Mouse (Mus musculus) testis, adult 2 months (tissue): ENCODE measurements around the gene Dnajc7. TPM values are rescaled to one million over a fixed set of nuclear protein-coding genes. Genes with fewer than 3 reads are reported as not detected.
A peak's percentile ranks its signal among the peaks of the same experiment; 100 is the strongest.

Experiments used
- H3K27ac ChIP-seq: fragments of 200-500 bp; 2 replicates; pipeline ENCODE4 v1.5.1; 2012; ENCODE audit warnings: low read depth, low read length; ENCODE audit not compliant: control insufficient read depth, insufficient read depth
- H3K27me3 ChIP-seq: fragments of 200-500 bp; 2 replicates; pipeline ENCODE4 v1.6.1; 2012; ENCODE audit warnings: mild to moderate bottlenecking, low read length, moderate library complexity; ENCODE audit not compliant: control insufficient read depth, insufficient read depth
- H3K36me3 ChIP-seq: fragments of 200-500 bp; 2 replicates; pipeline ENCODE4 v1.6.1; 2012; ENCODE audit warnings: mild to moderate bottlenecking, low read length; ENCODE audit not compliant: control insufficient read depth, insufficient read depth
- H3K4me1 ChIP-seq: fragments of 200-500 bp; 2 replicates; pipeline ENCODE4 v1.6.1; 2012; ENCODE audit warnings: low read length; ENCODE audit not compliant: control insufficient read depth, insufficient read depth
- H3K4me3 ChIP-seq: fragments of 200-500 bp; 2 replicates; pipeline ENCODE4 v1.5.1; 2012; ENCODE audit warnings: low read depth, mild to moderate bottlenecking, low read length, moderate library complexity, mixed read lengths; ENCODE audit not compliant: control insufficient read depth
- CTCF ChIP-seq: fragments of 200-500 bp; IDR thresholded peaks from 2 replicates; pipeline ENCODE4 v1.5.1; 2012; ENCODE audit warnings: low read depth, mild to moderate bottlenecking, inconsistent platforms, low read length, moderate library complexity; ENCODE audit not compliant: control insufficient read depth, insufficient read depth, insufficient replicate concordance
- POLR2A ChIP-seq: fragments of 200-500 bp; IDR thresholded peaks from 2 replicates; pipeline ENCODE4 v1.6.1; 2012; ENCODE audit warnings: low read depth, mild to moderate bottlenecking, inconsistent platforms, low read length, moderate library complexity; ENCODE audit not compliant: control insufficient read depth
- polyA plus RNA-seq: library from polyadenylated mRNA; depleted of rRNA; stranded (reverse); fragments of >200 nt; gene quantifications from 2 replicates; pipeline ENCODE4 v1.2.3, GENCODE M21; 2012

Dnajc7 gene
- polyA plus RNA-seq, 1 experiment = 150 TPM

DNA sequence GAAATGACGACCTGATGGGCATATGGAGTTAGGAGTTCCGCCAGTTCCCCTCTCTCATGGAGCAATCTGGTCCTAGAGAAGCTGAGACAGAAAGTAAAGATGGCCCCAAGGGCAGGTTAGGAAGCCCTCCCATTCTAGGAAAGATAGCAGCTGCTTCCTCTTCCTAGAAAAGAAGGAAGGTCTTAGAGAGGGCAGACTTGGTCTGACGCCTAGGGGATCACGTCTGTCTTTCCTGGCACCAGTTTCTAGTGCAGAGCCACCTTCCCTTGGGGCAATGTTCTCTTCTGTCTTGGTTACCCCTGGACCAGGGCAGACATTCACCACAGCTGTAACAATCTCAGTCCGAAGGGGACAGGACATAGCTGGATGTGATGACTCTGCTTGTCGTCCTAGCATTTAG lies 71.8 kb downstream of the Dnajc7 start:
- no peak overlapping the region for H3K27ac ChIP-seq
- H3K4me3 ChIP-seq = no peak overlapping the region
- peaks cover 7% of the 10 kb centered on the region for H3K4me1 ChIP-seq
- no peaks in the 10 kb centered on the region; the same call in none of the 2 replicates for H3K36me3 ChIP-seq
- TF ChIP-seq CTCF = no peak
- TF ChIP-seq POLR2A = no peak
- no peaks in the 10 kb centered on the region for H3K27me3 ChIP-seq

DNA sequence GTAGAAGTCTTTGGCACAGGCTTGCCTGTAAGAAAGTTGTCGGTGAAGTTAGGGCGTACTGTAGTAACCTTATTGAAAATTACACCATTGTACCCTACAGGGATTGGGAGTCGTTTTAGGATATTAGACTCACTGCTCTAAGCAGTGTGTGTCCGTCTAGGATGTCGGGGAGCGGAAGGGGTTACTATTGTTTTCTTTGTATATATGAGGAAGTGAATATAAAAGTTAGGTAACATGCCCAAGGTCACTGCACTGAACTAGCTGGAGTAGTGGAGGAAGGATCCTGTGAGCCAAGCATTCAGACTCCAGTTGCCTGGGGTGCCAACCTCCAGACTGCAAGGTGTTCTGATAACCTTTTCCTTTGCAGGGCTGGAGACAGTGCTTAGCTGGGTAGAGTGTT lies 73.0 kb downstream of the Dnajc7 start:
- Histone ChIP-seq H3K36me3 (no peaks in the 10 kb centered on the region; the same call in none of the 2 replicates), H3K4me3 (peak overlapping the region; percentile 14; the same call in 1 of the 2 replicates), H3K27ac (no peak overlapping the region), H3K4me1 (peaks cover 7% of the 10 kb centered on the region), H3K27me3 (no peaks in the 10 kb centered on the region)
- no peak for TF ChIP-seq POLR2A
- TF ChIP-seq CTCF = no peak

DNA sequence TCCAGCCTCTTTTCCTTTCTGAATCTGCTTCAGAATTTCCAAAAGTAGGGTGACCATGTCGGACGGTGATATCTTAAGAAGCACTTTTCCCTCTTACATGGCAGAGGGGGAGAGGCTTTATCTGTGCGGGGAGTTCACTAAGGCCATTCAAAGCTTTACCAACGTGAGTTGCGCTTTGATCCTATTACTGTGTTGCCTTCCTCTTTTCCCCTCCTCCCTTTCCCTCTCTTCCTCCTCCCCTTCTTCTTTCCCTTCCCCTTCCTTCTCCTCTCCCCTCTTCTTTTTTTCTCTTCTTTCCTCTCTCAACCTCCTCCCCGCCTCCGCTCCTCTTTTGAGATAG lies 74.3 kb downstream of the Dnajc7 start:
- Histone ChIP-seq H3K4me3 (peak overlapping the region; percentile 89), H3K27ac (peak overlapping the region; percentile 68), H3K36me3 (no peaks in the 10 kb centered on the region; the same call in 1 of the 2 replicates), H3K27me3 (no peaks in the 10 kb centered on the region), H3K4me1 (peaks cover 7% of the 10 kb centered on the region)
- no peak for TF ChIP-seq POLR2A
- no peak for TF ChIP-seq CTCF

DNA sequence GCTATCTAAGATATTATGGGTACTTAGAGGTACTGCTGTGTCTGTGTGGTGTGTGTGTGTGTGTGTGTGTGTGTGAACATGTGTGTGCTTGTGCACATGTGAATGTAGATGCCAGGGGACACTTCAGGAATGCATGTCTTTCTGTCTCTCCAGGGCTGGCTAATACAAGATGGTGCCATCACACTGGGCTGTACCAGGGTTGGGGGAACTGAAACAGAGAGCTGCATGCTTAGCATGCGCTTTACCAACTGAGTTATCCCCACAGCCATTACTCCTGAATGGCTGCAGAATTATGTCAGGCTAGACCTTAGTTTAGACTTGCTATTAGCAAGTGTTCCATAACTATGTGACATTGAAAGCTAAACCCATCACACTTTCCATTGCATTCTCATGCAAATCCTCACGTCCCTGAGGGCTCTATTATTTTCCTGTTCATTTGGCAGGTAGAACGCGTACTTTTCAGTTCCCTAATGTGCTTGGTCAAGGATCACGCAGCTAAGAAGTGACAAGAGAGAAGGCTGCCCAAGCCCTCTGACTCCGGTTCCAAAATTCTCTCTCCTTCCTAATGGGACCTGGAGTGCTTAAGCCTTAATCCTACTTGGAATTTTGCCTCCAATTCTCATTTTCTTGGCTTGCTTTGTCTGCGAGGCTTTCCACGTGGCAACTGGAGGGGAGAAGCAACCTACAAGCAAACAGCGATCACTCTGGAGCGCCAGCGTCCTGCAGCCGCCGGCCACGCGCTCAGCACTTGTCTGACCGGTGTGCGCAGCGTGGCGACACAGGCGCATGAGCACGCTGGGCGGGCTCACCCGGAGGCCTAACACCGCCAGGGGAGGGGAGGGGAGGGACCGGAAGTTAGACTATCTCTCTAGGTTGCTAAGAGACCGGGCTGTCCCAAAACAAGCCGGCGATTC lies 74.9 kb downstream of the Dnajc7 start, which contains the start of gene Ttc25:
Gene Ttc25, plus strand, starts transcription at position 776 of the 914 bp plus-strand sequence.
- Histone ChIP-seq H3K27ac (peak within 1 kb of the TSS; percentile 68), H3K4me3 (peak within 1 kb of the TSS; percentile 89), H3K4me1 (peaks cover 7% of the 10 kb centered on the region), H3K36me3 (no peaks in the 10 kb centered on the region), H3K27me3 (no peaks in the 10 kb centered on the region)
- TF ChIP-seq POLR2A (peak; percentile 84), CTCF (0 out of 2 replicates have a peak, but pooled peaks have one; percentile 7)

DNA sequence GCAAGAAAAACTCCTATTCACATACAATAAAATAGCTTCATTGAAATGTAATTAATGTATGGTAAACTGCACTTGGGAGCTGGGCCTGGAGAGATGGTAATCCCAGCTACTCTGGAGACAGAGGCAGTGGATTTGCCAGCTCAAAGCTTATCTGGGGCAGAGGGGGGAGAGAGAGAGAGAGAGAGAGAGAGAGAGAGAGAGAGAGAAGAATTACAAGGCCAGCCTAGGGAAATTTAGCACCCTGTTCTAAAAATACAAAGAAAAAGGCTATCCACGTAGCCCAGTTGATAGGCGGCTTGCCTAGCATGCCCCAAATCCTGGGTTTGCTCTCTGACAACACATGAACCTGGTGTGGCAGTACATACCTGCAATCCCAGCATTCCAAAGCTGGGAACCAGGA lies 78.4 kb downstream of the Dnajc7 start:
- H3K4me3 ChIP-seq = no peak overlapping the region
- H3K4me1 ChIP-seq = peaks cover 7% of the 10 kb centered on the region
- TF ChIP-seq CTCF = no peak
- TF ChIP-seq POLR2A = no peak
- no peaks in the 10 kb centered on the region for H3K36me3 ChIP-seq
- H3K27ac ChIP-seq = no peak overlapping the region
- no peaks in the 10 kb centered on the region for H3K27me3 ChIP-seq

DNA sequence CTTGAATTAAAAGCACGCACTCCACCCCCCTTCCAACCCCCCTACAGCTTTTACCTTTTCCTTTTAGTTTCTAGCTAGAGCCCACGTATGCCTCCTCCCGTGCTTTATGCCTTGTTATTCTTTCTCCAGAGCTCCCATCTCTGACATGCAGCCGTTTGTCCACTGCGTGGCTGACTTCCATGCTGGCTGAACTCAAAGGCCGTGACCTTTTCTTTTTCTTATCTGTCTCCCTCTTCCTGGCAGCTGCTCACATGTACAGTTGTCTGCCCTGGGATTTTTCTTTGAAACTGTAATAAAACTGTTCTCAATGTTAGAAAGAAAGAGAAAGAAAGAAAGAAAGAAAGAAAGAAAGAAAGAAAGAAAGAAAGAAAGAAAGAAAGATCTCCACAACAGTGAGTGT lies 79.0 kb downstream of the Dnajc7 start:
- no peak overlapping the region for H3K4me3 ChIP-seq
- H3K27ac ChIP-seq = no peak overlapping the region
- H3K4me1 ChIP-seq = peaks cover 4% of the 10 kb centered on the region
- TF ChIP-seq CTCF = no peak
- TF ChIP-seq POLR2A = no peak
- no peaks in the 10 kb centered on the region for H3K27me3 ChIP-seq
- H3K36me3 ChIP-seq = no peaks in the 10 kb centered on the region

DNA sequence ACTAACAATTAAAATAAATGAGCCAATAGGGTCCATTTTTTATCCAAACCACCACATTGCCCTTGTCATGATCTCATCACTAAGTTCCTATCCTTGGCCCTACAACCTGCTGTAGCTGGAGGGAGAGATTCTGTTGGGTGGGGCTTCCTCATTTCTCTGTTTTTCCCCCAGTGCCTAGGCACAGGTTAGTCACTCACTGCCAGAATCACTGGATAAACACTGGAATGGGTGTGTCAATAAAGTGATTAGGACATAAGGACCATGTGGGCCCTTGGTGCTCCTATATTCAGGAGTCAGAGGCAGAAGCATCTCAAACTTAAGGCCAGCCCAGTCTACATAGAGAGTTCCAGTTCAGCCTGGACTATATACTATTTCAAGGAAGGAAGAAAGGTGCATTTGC lies 83.5 kb downstream of the Dnajc7 start:
- no peaks in the 10 kb centered on the region for H3K4me1 ChIP-seq
- H3K36me3 ChIP-seq = no peaks in the 10 kb centered on the region
- no peak overlapping the region for H3K4me3 ChIP-seq
- H3K27ac ChIP-seq = no peak overlapping the region
- no peaks in the 10 kb centered on the region for H3K27me3 ChIP-seq
- TF ChIP-seq CTCF (no peak), POLR2A (no peak)
